Mouse (Mus musculus) E14TG2a.4 (cell line): ENCODE data around the gene Pcbp3.

Experiments used
- CTCF ChIP-seq: conservative IDR thresholded peaks from 2 replicates; pipeline ENCODE4 v1.5.1; 2014; ENCODE audit warnings: low read length
- NANOG ChIP-seq: IDR thresholded peaks from 2 replicates; pipeline ENCODE4 v1.6.1; 2014; ENCODE audit warnings: borderline replicate concordance, low read length, mixed read lengths
- POU5F1 ChIP-seq: IDR thresholded peaks from 2 replicates; pipeline ENCODE4 v1.6.1; 2014; ENCODE audit warnings: low read length, borderline replicate concordance

DNA sequence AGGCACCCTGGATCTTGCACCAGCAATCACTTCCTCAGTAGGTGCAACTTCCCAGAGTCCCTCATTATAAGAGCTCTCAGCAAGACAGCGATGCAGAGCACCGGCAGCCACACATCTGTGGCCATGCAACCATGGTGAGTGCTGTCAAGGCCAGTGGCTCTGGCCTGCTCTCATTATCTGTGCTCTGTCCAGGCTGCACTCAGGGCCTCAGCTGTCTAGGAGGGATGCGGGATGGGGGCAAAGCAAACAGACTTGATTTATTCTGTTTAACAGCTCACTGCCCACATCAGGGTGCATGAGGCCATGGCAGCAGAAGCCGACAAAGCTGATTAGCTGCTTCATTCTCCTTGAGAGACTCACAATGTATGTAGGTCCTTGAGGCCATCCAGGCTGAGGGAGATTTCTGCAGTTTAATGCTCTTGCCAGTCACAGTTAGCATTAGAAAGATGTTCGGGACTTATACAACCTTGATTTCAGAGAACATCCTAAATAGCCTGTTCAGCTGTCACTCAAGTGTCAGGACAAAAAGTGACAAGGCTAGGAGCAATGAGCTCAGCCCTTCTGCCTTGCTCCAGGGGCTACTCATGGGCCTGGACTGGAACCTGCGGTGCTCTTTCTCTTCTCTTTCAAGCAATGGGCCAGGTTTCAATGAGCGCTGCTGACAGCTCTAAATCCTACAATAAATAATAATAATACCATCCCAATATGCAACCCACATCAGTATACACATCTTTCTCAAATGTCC is 151.6 kb downstream of the Pcbp3 start:
- TF ChIP-seq CTCF (no peak), POU5F1 (no peak), NANOG (no peak)
